ENCODE assay signal across 22 mouse cellular contexts in genomic region chr6:137606541-137606940, GRCm38 (mm10). TPM values are rescaled to one million over a fixed set of nuclear protein-coding genes. Genes with fewer than 3 reads are reported as not detected.
DNase-seq lines count a peak whose midpoint lies in the region; ATAC-seq and TF ChIP-seq lines count a peak whose summit lies in the region.
"Had no signal": no experiment of that assay in that cellular context is flagged by ENCODE, and none has a peak within 500 bp of the region (broad histone marks: within the 10 kb centered on the region; RNA-seq: fewer than 3 reads in every experiment).

No protein-coding gene starts in this region.

- no peaks in the 10 kb centered on the region for H3K4me1 ChIP-seq in intestine, embryonic 15.5 days (replicated peaks)
- H3K4me1 ChIP-seq in intestine, postnatal 0 days (replicated peaks; ENCODE audit: control insufficient read depth, insufficient read depth, low read length), result peaks cover 4% of the 10 kb centered on the region; the same call in 1 of the 2 replicates
- H3K4me1 ChIP-seq in stomach, postnatal 0 days (replicated peaks; ENCODE audit: control insufficient read depth, insufficient read depth), result no peaks in the 10 kb centered on the region
- H3K4me1 ChIP-seq: embryonic facial prominence, embryonic 10.5 days; embryonic facial prominence, embryonic 12.5 days; forebrain, embryonic 15.5 days had no signal

- no peak overlapping the region for H3K4me2 ChIP-seq in intestine, embryonic 15.5 days (replicated peaks)
- no peak overlapping the region for H3K4me2 ChIP-seq in intestine, postnatal 0 days (replicated peaks; ENCODE audit: low read depth)
- no peak overlapping the region for H3K4me2 ChIP-seq in stomach, postnatal 0 days (replicated peaks; ENCODE audit: low read depth)
- H3K4me2 ChIP-seq: embryonic facial prominence, embryonic 12.5 days; forebrain, embryonic 13.5 days; forebrain, embryonic 15.5 days had no signal

- 0 out of 2 replicates have a peak, but pooled peaks have one; percentile 29 for ATAC-seq in intestine, embryonic 15.5 days
- ATAC-seq in intestine, postnatal 0 days, result peak; percentile 62
- ATAC-seq in stomach, postnatal 0 days (ENCODE audit: low FRiP score, low TSS enrichment), result no peak
- ATAC-seq: activated CD4-positive, CD25-positive, alpha-beta regulatory T cell, adult 4 months; CD4-positive, CD25-positive, alpha-beta regulatory T cell, adult 4 months; forebrain, embryonic 13.5 days; forebrain, embryonic 15.5 days; Patski had no signal

- H3K9me3 ChIP-seq in intestine, embryonic 15.5 days, result no peaks in the 10 kb centered on the region; the same call in 1 of the 2 replicates
- no peaks in the 10 kb centered on the region for H3K9me3 ChIP-seq in intestine, postnatal 0 days (ENCODE audit: control insufficient read depth)
- no peaks in the 10 kb centered on the region for H3K9me3 ChIP-seq in stomach, postnatal 0 days (ENCODE audit: control insufficient read depth, low read length)
- H3K9me3 ChIP-seq: embryonic facial prominence, embryonic 10.5 days; embryonic facial prominence, embryonic 12.5 days; forebrain, embryonic 13.5 days; forebrain, embryonic 15.5 days had no signal

- TF ChIP-seq EP300 in stomach, postnatal 0 days (optimal IDR thresholded peaks at IDR 0.05), result no peak

- intact Hi-C loops in heart, postnatal 14 days (cut with DNase I), result no loop called here

- H3K4me3 ChIP-seq in intestine, embryonic 15.5 days (replicated peaks), result no peak overlapping the region
- no peak overlapping the region for H3K4me3 ChIP-seq in intestine, postnatal 0 days (ENCODE audit: low read depth, low read length)
- no peak overlapping the region for H3K4me3 ChIP-seq in stomach, postnatal 0 days (ENCODE audit: low read depth, low read length)
- H3K4me3 ChIP-seq: embryonic facial prominence, embryonic 10.5 days; embryonic facial prominence, embryonic 12.5 days; forebrain, embryonic 13.5 days; forebrain, embryonic 15.5 days had no signal

- no peak for TF ChIP-seq CTCF in intestine, postnatal 0 days (IDR thresholded peaks at IDR 0.05; ENCODE audit: low read depth)
- no peak for TF ChIP-seq CTCF in stomach, postnatal 0 days (IDR thresholded peaks at IDR 0.05; ENCODE audit: low read depth)

- H3K9ac ChIP-seq in intestine, embryonic 15.5 days, result no peak overlapping the region
- H3K9ac ChIP-seq in intestine, postnatal 0 days (ENCODE audit: low read depth, low read length), result no peak overlapping the region
- no peak overlapping the region for H3K9ac ChIP-seq in stomach, postnatal 0 days (ENCODE audit: low read length)
- H3K9ac ChIP-seq: embryonic facial prominence, embryonic 12.5 days; forebrain, embryonic 13.5 days; forebrain, embryonic 15.5 days had no signal

- WGBS in intestine, embryonic 15.5 days, result 82% methylated on average over 7 of the region's 7 CpGs
- WGBS in intestine, postnatal 0 days, result 61% methylated on average over 7 of the region's 7 CpGs
- WGBS in stomach, postnatal 0 days, result 86% methylated on average over 7 of the region's 7 CpGs

- DNase-seq in heart, adult 11 months, result peak; percentile 31
- no peak for DNase-seq in heart, postnatal 14 days
- no peak for DNase-seq in stomach, postnatal 0 days (ENCODE audit: low spot score)
- DNase-seq: adrenal gland, adult 8-10 months; adrenal gland, postnatal 14 days; adrenal gland, postnatal 36 days; B cell, adult 2 months; cerebellum, adult 11-12 months; cerebellum, adult 2 months; cerebellum, adult 9-10 months; cerebellum, postnatal 25 days had no signal

- H3K36me3 ChIP-seq in intestine, embryonic 15.5 days, result no peaks in the 10 kb centered on the region
- no peaks in the 10 kb centered on the region; the same call in 1 of the 2 replicates for H3K36me3 ChIP-seq in intestine, postnatal 0 days (ENCODE audit: control insufficient read depth, insufficient read depth)
- no peaks in the 10 kb centered on the region for H3K36me3 ChIP-seq in stomach, postnatal 0 days (ENCODE audit: control insufficient read depth, insufficient read depth, low read length)
- H3K36me3 ChIP-seq: embryonic facial prominence, embryonic 10.5 days; embryonic facial prominence, embryonic 12.5 days; forebrain, embryonic 15.5 days; G1E had no signal

- no peaks in the 10 kb centered on the region for H3K27me3 ChIP-seq in intestine, embryonic 15.5 days (replicated peaks)
- no peaks in the 10 kb centered on the region for H3K27me3 ChIP-seq in intestine, postnatal 0 days (replicated peaks; ENCODE audit: control insufficient read depth, insufficient read depth, low read length)
- no peaks in the 10 kb centered on the region for H3K27me3 ChIP-seq in stomach, postnatal 0 days (ENCODE audit: control insufficient read depth, insufficient read depth, low read length)
- H3K27me3 ChIP-seq: CH12.LX; embryonic facial prominence, embryonic 12.5 days; forebrain, embryonic 13.5 days; forebrain, embryonic 15.5 days; Patski had no signal

- no peak overlapping the region for H3K27ac ChIP-seq in intestine, embryonic 15.5 days
- H3K27ac ChIP-seq in intestine, postnatal 0 days (ENCODE audit: low read depth, low read length), result no peak overlapping the region
- H3K27ac ChIP-seq in stomach, postnatal 0 days (replicated peaks), result no peak overlapping the region
- H3K27ac ChIP-seq: embryonic facial prominence, embryonic 10.5 days; embryonic facial prominence, embryonic 12.5 days; forebrain, embryonic 13.5 days; forebrain, embryonic 15.5 days had no signal

RNA-seq across cellular contexts. Expression of gene Eps8, which starts 48.1 kb away (rescaled TPM):
- total RNA-seq in heart, postnatal 14 days (2021), result 10 to 100 TPM; 19.7 to 20.6 TPM
- polyA plus RNA-seq in intestine, embryonic 15.5 days (2015; fragmentation: Nextera tagmentation; extraction: Ambion mirVana), result 85.2 and 93.9 TPM in 2 replicates
- polyA plus RNA-seq in intestine, postnatal 0 days (2015; fragmentation: Nextera tagmentation; extraction: Ambion mirVana), result 204 and 209 TPM in 2 replicates
- 17.6 and 23.1 TPM in 2 replicates for polyA plus RNA-seq in stomach, postnatal 0 days (2015; fragmentation: Nextera tagmentation; extraction: Ambion mirVana)
- polyA plus RNA-seq: G1E had no signal
